Mouse (Mus musculus) spleen, adult 2 months (tissue): ENCODE data around the gene Ldb2.

Experiments used
- CTCF ChIP-seq: fragments of 200-500 bp; IDR thresholded peaks from 2 replicates; pipeline ENCODE4 v1.5.1; 2011; ENCODE audit warnings: mild to moderate bottlenecking, inconsistent platforms; ENCODE audit not compliant: insufficient read depth, insufficient read length, insufficient replicate concordance; ENCODE audit errors: extremely low read depth
- POLR2A ChIP-seq: fragments of 200-500 bp; IDR thresholded peaks from 2 replicates; pipeline ENCODE4 v1.6.1; 2011; ENCODE audit warnings: low read depth, low read length, inconsistent platforms

GRCm38 (mm10) chr5:44529466-44529865, 270.0 kb downstream of the Ldb2 start:
- TF ChIP-seq POLR2A (no peak), CTCF (no peak)
